Mouse (Mus musculus) testis, postnatal 14 days (tissue): ENCODE results near the gene Ide.
A peak's percentile ranks its signal among the peaks of the same experiment; 100 is the strongest.
"Not testable (repeated sequence)": the region's sequence is repeated elsewhere in the genome, so short reads cannot be mapped to it uniquely, and the experiment has no call there.

Source experiments
- DNase-seq: peaks from one replicate; pipeline ENCODE4 v3.0.0; 2021; ENCODE audit warnings: low spot score

Gene Ide

GRCm38 (mm10) chr19:37265333-37266103 lies 72.1 kb downstream of the Ide start:
- DNase-seq: peak; percentile 62

GRCm38 (mm10) chr19:37263943-37264897 lies 73.4 kb downstream of the Ide start:
- peak; percentile 57 for DNase-seq

- peak; percentile 46 for DNase-seq
These were observed 74.1 kb downstream of the Ide start for GRCm38 (mm10) chr19:37263566-37263942.

- no peak for DNase-seq
These were observed 75.3 kb downstream of the Ide start for GRCm38 (mm10) chr19:37262389-37262788.

GRCm38 (mm10) chr19:37255321-37255720 lies 82.3 kb downstream of the Ide start:
- no peak for DNase-seq

GRCm38 (mm10) chr19:37252104-37252503 lies 85.5 kb downstream of the Ide start:
- no peak for DNase-seq

GRCm38 (mm10) chr19:37248199-37248598 lies 89.5 kb downstream of the Ide start:
- DNase-seq: no peak

- DNase-seq: no peak
These were observed 90.8 kb downstream of the Ide start for GRCm38 (mm10) chr19:37246859-37247258.

GRCm38 (mm10) chr19:37242707-37243106 lies 94.9 kb downstream of the Ide start:
- DNase-seq: no peak

GRCm38 (mm10) chr19:37241201-37241600 lies 96.5 kb downstream of the Ide start:
- no peak for DNase-seq

GRCm38 (mm10) chr19:37239096-37239495 lies 98.6 kb downstream of the Ide start:
- no peak for DNase-seq

- DNase-seq: no peak
These were observed 99.0 kb downstream of the Ide start for GRCm38 (mm10) chr19:37238651-37239050.

- DNase-seq: no peak
These were observed 99.8 kb downstream of the Ide start for GRCm38 (mm10) chr19:37237712-37238437.

GRCm38 (mm10) chr19:37237306-37237705 lies 100.3 kb downstream of the Ide start:
- no peak for DNase-seq

GRCm38 (mm10) chr19:37235818-37236217 lies 101.8 kb downstream of the Ide start:
- DNase-seq: no peak

GRCm38 (mm10) chr19:37233561-37234539 lies 103.8 kb downstream of the Ide start:
- DNase-seq: no peak

GRCm38 (mm10) chr19:37232598-37232997 lies 105.1 kb downstream of the Ide start:
- DNase-seq: not testable (repeated sequence)

GRCm38 (mm10) chr19:37225197-37225862 lies 112.3 kb downstream of the Ide start:
- DNase-seq: no peak
